Mouse (Mus musculus) CH12.LX (cell line): Measurements from ENCODE around the gene Wfdc3.

Experiments used
- BHLHE40 ChIP-seq: IDR thresholded peaks from 2 replicates; pipeline ENCODE4 v1.6.1; 2011; ENCODE audit warnings: mild to moderate bottlenecking, low read depth, low read length, improper control_type of control experiment
- CHD2 ChIP-seq: IDR thresholded peaks from 2 replicates; pipeline ENCODE4 v1.6.1; 2011; ENCODE audit warnings: low read length, improper control_type of control experiment
- CTCF ChIP-seq, 2 experiments: IDR thresholded peaks in 1 of 2; conservative IDR thresholded peaks in 1 of 2; 2 replicates each; pipeline ENCODE4 v1.5.1; 2011 to 2012; ENCODE audit warnings: low read depth in 2 of 2, low read length in 2 of 2, improper control_type of control experiment in 1 of 2, inconsistent platforms in 1 of 2, mild to moderate bottlenecking in 1 of 2, moderate library complexity in 1 of 2
- EP300 ChIP-seq: IDR thresholded peaks from 2 replicates; pipeline ENCODE4 v1.6.1; 2011; ENCODE audit warnings: low read length, improper control_type of control experiment
- KAT2A ChIP-seq: IDR thresholded peaks from 2 replicates; pipeline ENCODE4 v1.6.1; 2012; ENCODE audit warnings: low read length, improper control_type of control experiment, inconsistent platforms; ENCODE audit not compliant: insufficient replicate concordance
- MAX ChIP-seq: IDR thresholded peaks from 2 replicates; pipeline ENCODE4 v1.6.1; 2011; ENCODE audit warnings: low read length, improper control_type of control experiment
- MAZ ChIP-seq: IDR thresholded peaks from 2 replicates; pipeline ENCODE4 v1.6.1; 2012; ENCODE audit warnings: low read depth, mild to moderate bottlenecking, inconsistent platforms, low read length, improper control_type of control experiment, moderate library complexity
- PAX5 ChIP-seq: IDR thresholded peaks from 2 replicates; pipeline ENCODE4 v1.6.1; 2012; ENCODE audit warnings: low read length, inconsistent platforms, mixed read lengths
- POLR2A ChIP-seq: IDR thresholded peaks from 2 replicates; pipeline ENCODE4 v1.6.1; 2011; ENCODE audit warnings: low read depth, mild to moderate bottlenecking, improper control_type of control experiment, low read length
- SIN3A ChIP-seq: IDR thresholded peaks from 2 replicates; pipeline ENCODE4 v1.6.1; 2012; ENCODE audit warnings: low read length, improper control_type of control experiment, inconsistent platforms
- SMC3 ChIP-seq: IDR thresholded peaks from 2 replicates; pipeline ENCODE4 v1.6.1; 2011; ENCODE audit warnings: low read depth, low read length, improper control_type of control experiment
- UBTF ChIP-seq: IDR thresholded peaks from 2 replicates; pipeline ENCODE4 v1.6.1; 2012; ENCODE audit warnings: low read depth, mild to moderate bottlenecking, inconsistent platforms, low read length, improper control_type of control experiment, moderate library complexity
- USF1 ChIP-seq: IDR thresholded peaks from 2 replicates; pipeline ENCODE4 v1.6.1; 2014; ENCODE audit warnings: low read depth, mild to moderate bottlenecking, inconsistent platforms, low read length, improper control_type of control experiment
- ZC3H11A ChIP-seq: IDR thresholded peaks from 2 replicates; pipeline ENCODE4 v1.6.1; 2012; ENCODE audit warnings: low read depth, mild to moderate bottlenecking, inconsistent platforms, low read length, improper control_type of control experiment

DNA sequence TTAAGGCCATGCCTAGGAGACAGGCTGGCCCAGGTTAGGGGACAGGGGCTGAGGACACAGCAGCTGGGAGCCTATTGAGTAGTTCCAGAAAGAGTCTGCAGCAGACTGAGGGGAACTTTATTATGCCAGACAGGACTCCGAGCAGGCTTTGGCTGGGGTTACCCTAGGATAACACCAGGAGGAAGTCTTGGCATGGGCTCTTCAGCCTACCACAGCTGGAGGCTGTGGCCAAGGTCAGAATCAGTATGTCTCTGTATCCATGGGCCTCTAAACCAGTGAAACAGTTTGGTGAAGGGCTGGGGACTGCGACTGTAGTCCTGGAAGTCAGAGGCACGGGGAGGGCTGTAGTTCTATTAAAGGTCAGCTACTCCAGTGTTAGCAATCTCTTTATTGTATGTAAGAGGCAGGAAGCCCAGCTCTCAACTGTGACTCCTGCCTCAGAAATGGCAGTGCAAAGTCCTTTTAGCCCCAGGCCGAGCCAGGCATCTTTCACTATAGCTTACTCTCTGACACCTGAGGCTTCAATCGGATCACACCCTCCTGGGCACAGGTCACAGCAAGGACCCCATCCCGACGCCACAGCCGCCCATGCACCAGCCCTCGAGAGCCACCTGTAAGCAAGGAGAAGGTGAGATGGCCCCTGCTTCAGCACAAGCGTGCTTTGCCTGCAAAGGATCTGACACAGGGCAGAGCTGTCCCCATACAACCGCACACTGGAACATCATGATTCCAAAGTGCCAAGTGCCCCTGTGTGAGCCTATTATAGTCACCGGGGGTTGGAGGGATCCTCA lies 46.9 kb upstream of the Wfdc3 start:
- TF ChIP-seq UBTF: no peak
- no peak for TF ChIP-seq EP300
- no peak for TF ChIP-seq POLR2A
- no peak for TF ChIP-seq SIN3A
- no peak for TF ChIP-seq USF1
- no peak for TF ChIP-seq CTCF (conservative IDR thresholded peaks at IDR 0.05 in 1 of 2, IDR thresholded peaks at IDR 0.05 in 1 of 2; ENCODE audit: low read depth in 2 of 2, low read length in 2 of 2)
- no peak for TF ChIP-seq SMC3
- no peak for TF ChIP-seq PAX5
- no peak for TF ChIP-seq MAX
- no peak for TF ChIP-seq KAT2A
- TF ChIP-seq ZC3H11A: no peak
- TF ChIP-seq MAZ: no peak
- TF ChIP-seq CHD2: no peak
- no peak for TF ChIP-seq BHLHE40
